Mouse (Mus musculus) mammary gland, adult 2 months (tissue): ENCODE results near the gene Lingo3. TPM values are rescaled to one million over a fixed set of nuclear protein-coding genes. Genes with fewer than 3 reads are reported as not detected.

Experiments used
- polyA plus RNA-seq: library from polyadenylated mRNA; depleted of rRNA; stranded (reverse); fragments of >200 nt; gene quantifications from 2 replicates; pipeline ENCODE4 v1.2.3, GENCODE M21; 2012; ENCODE audit warnings: low replicate concordance; rRNA removed

Gene Lingo3
- polyA plus RNA-seq: 3.3 TPM in 1 of 2 replicates, not detected in the other

GRCm38 (mm10) chr10:80843931-80844547 is at the start of gene Lingo3:
TSS of gene Lingo3 (minus strand) at chr10:80844039.

GRCm38 (mm10) chr10:80871581-80871980 is 27.7 kb upstream of the Lingo3 start, which contains the start of gene Tmprss9:
TSS of gene Tmprss9 (plus strand) at chr10:80871848.

GRCm38 (mm10) chr10:80854913-80855748 is 11.3 kb upstream of the Lingo3 start, which contains the start of the genes Lsm7 and Sppl2b:
TSS of gene Lsm7 (minus strand) at chr10:80855209.
TSS of gene Sppl2b (plus strand) at chr10:80855275.

GRCm38 (mm10) chr10:80826151-80827062 is 17.4 kb downstream of the Lingo3 start, which contains the start of gene Oaz1:
TSS of gene Oaz1 (plus strand) at chr10:80826656.

GRCm38 (mm10) chr10:80813366-80813765 is 30.5 kb downstream of the Lingo3 start, which contains the start of gene Jsrp1:
TSS of gene Jsrp1 (minus strand) at chr10:80813498.

GRCm38 (mm10) chr10:80804916-80805315 is 38.9 kb downstream of the Lingo3 start, which contains the start of gene Amh:
TSS of gene Amh (plus strand) at chr10:80805243.

GRCm38 (mm10) chr10:80798150-80799006 is 45.5 kb downstream of the Lingo3 start, which contains the start of the genes Sf3a2 and Plekhj1:
TSS of gene Sf3a2 (plus strand) at chr10:80798198.
TSS of gene Plekhj1 (minus strand) at chr10:80798626.

Other genes starting within 250 kb of the Lingo3 start
- gene Scamp4, start 241.2 kb downstream of the Lingo3 start, polyA plus RNA-seq: 135 and 145 TPM in 2 replicates
- 11.8 and 32.4 TPM in 2 replicates for gene Adat3, start 241.2 kb downstream of the Lingo3 start, polyA plus RNA-seq
- gene Gm49322, start 238.0 kb downstream of the Lingo3 start, polyA plus RNA-seq: 2.7 and 3.6 TPM in 2 replicates
- 181 and 382 TPM in 2 replicates for gene Csnk1g2, start 221.2 kb downstream of the Lingo3 start, polyA plus RNA-seq
- gene Btbd2, start 187.0 kb downstream of the Lingo3 start, polyA plus RNA-seq: 87.3 and 118 TPM in 2 replicates
- gene Mknk2, start 165.9 kb downstream of the Lingo3 start, polyA plus RNA-seq: 740 and 1,180 TPM in 2 replicates
- 80.9 and 125 TPM in 2 replicates for gene Mob3a, start 142.1 kb downstream of the Lingo3 start, polyA plus RNA-seq
- gene Izumo4, start 141.9 kb downstream of the Lingo3 start, polyA plus RNA-seq: 46.0 and 58.0 TPM in 2 replicates
- gene Ap3d1, start 101.8 kb downstream of the Lingo3 start, polyA plus RNA-seq: 127 and 144 TPM in 2 replicates
- 18.6 and 59.0 TPM in 2 replicates for gene Dot1l, start 88.8 kb downstream of the Lingo3 start, polyA plus RNA-seq
- 28.5 and 70.7 TPM in 2 replicates for gene Sf3a2, start 45.8 kb downstream of the Lingo3 start, polyA plus RNA-seq
- 48.7 and 79.2 TPM in 2 replicates for gene Plekhj1, start 45.4 kb downstream of the Lingo3 start, polyA plus RNA-seq
- gene Amh, start 38.8 kb downstream of the Lingo3 start, polyA plus RNA-seq: 0.47 and 3.1 TPM in 2 replicates
- gene Jsrp1, start 30.5 kb downstream of the Lingo3 start, polyA plus RNA-seq: 0.38 and 44.2 TPM in 2 replicates
- 1,126 and 1,128 TPM in 2 replicates for gene Oaz1, start 17.4 kb downstream of the Lingo3 start, polyA plus RNA-seq
- 89.6 and 111 TPM in 2 replicates for gene Lsm7, start 11.2 kb upstream of the Lingo3 start, polyA plus RNA-seq
- gene Sppl2b, start 11.2 kb upstream of the Lingo3 start, polyA plus RNA-seq: 96.5 and 123 TPM in 2 replicates
- gene Tmprss9, start 27.8 kb upstream of the Lingo3 start, polyA plus RNA-seq: 0.13 and 0.14 TPM in 2 replicates
- 202 and 257 TPM in 2 replicates for gene Timm13, start 56.9 kb upstream of the Lingo3 start, polyA plus RNA-seq
- 11.2 and 14.6 TPM in 2 replicates for gene Lmnb2, start 74.2 kb upstream of the Lingo3 start, polyA plus RNA-seq
- gene Gadd45b, start 86.0 kb upstream of the Lingo3 start, polyA plus RNA-seq: 31.8 and 52.6 TPM in 2 replicates
- gene Gng7, start 170.9 kb upstream of the Lingo3 start, polyA plus RNA-seq: 6.4 and 7.3 TPM in 2 replicates
- 0.09 and 0.27 TPM in 2 replicates for gene Diras1, start 181.6 kb upstream of the Lingo3 start, polyA plus RNA-seq
- 36.6 and 42.0 TPM in 2 replicates for gene Slc39a3, start 193.4 kb upstream of the Lingo3 start, polyA plus RNA-seq
- 313 and 371 TPM in 2 replicates for gene Sgta, start 216.1 kb upstream of the Lingo3 start, polyA plus RNA-seq
- 30.9 and 38.7 TPM in 2 replicates for gene Thop1, start 226.0 kb upstream of the Lingo3 start, polyA plus RNA-seq